Mouse (Mus musculus) E14TG2a.4 (cell line): ENCODE measurements around the gene Rif1.

Experiments
- H3K27me3 ChIP-seq: 2 replicates; pipeline ENCODE4 v1.6.1; 2014; ENCODE audit warnings: low read length, control low read depth; ENCODE audit not compliant: insufficient read depth
- H3K36me3 ChIP-seq: 2 replicates; pipeline ENCODE4 v1.6.1; 2014; ENCODE audit warnings: low read length, control low read depth; ENCODE audit not compliant: insufficient read depth
- H3K4me1 ChIP-seq: replicated peaks from 2 replicates; pipeline ENCODE4 v1.6.1; 2014; ENCODE audit warnings: low read depth, low read length, control low read depth
- H3K4me3 ChIP-seq: replicated peaks from 2 replicates; pipeline ENCODE4 v1.5.1; 2014; ENCODE audit warnings: mild to moderate bottlenecking, low read length
- H3K9me3 ChIP-seq: 2 replicates; pipeline ENCODE4 v1.6.1; 2014; ENCODE audit warnings: low read length, control low read depth
- CTCF ChIP-seq: conservative IDR thresholded peaks from 2 replicates; pipeline ENCODE4 v1.5.1; 2014; ENCODE audit warnings: low read length
- NANOG ChIP-seq: IDR thresholded peaks from 2 replicates; pipeline ENCODE4 v1.6.1; 2014; ENCODE audit warnings: borderline replicate concordance, low read length, mixed read lengths
- POU5F1 ChIP-seq: IDR thresholded peaks from 2 replicates; pipeline ENCODE4 v1.6.1; 2014; ENCODE audit warnings: low read length, borderline replicate concordance

The Rif1 gene

DNA sequence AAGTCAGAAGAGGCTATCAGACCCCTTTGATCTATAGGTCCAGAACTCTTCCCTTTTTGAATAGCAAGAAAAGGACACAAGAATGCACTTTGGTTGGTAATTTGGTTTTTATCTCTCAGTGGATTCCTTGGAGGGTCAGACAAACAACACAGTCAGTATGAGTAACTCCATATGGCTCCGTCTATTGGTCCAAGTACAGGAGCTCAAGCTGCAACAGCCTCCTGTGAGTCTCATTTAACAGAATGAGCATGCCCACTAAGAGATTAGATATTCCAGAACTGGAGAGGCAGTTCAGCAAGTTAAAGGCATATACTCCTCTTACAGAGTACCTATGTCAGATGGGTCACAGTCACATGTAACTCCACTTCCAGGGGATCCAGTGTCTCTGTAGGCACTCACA is 15.5 kb upstream of the Rif1 start:
- Histone ChIP-seq H3K4me3 (no peak overlapping the region), H3K27me3 (no peaks in the 10 kb centered on the region), H3K36me3 (no peaks in the 10 kb centered on the region), H3K4me1 (peaks cover 20% of the 10 kb centered on the region), H3K9me3 (no peaks in the 10 kb centered on the region)
- TF ChIP-seq CTCF = no peak
- TF ChIP-seq POU5F1 = no peak
- TF ChIP-seq NANOG = no peak

- TF ChIP-seq NANOG = no peak
- no peak for TF ChIP-seq CTCF
- TF ChIP-seq POU5F1 = no peak
- Histone ChIP-seq H3K4me3 (no peak overlapping the region), H3K4me1 (peaks cover 16% of the 10 kb centered on the region), H3K27me3 (no peaks in the 10 kb centered on the region), H3K9me3 (no peaks in the 10 kb centered on the region), H3K36me3 (no peaks in the 10 kb centered on the region)
Observed at GRCm38 (mm10) chr2:52057681-52058080, 15.0 kb upstream of the Rif1 start.

GRCm38 (mm10) chr2:52068641-52069040 is 4.0 kb upstream of the Rif1 start:
- peaks cover 31% of the 10 kb centered on the region for H3K4me1 ChIP-seq
- no peak for TF ChIP-seq CTCF
- TF ChIP-seq NANOG = no peak
- TF ChIP-seq POU5F1 = no peak
- no peaks in the 10 kb centered on the region for H3K9me3 ChIP-seq
- peaks cover 4% of the 10 kb centered on the region; the same call in 1 of the 2 replicates for H3K27me3 ChIP-seq
- no peak overlapping the region for H3K4me3 ChIP-seq
- no peaks in the 10 kb centered on the region for H3K36me3 ChIP-seq

DNA sequence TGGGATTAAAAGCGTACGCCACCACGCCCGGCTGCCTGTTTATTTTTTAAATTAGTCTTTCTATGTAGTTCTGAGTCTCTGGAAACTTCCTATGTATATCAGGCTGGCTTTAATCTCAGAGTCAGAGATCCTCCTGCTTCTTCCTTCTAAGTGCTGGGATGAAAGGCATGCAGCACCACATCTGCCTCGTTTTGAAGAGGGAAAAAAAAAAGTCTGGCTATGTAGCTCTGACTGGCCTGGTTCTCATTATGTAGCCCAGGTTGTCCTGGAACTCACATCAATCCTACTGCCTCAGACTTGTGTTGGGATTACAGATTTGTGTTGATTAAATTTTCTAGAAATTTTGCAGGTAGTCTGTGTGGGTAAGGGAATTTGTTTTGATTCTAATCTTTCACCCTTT is 1.8 kb upstream of the Rif1 start:
- Histone ChIP-seq H3K36me3 (peaks cover 21% of the 10 kb centered on the region), H3K9me3 (no peaks in the 10 kb centered on the region), H3K4me3 (peak overlapping the region; percentile 96), H3K27me3 (no peaks in the 10 kb centered on the region; the same call in 1 of the 2 replicates), H3K4me1 (peaks cover 49% of the 10 kb centered on the region)
- TF ChIP-seq POU5F1 (no peak), NANOG (no peak), CTCF (no peak)

GRCm38 (mm10) chr2:52071241-52071991 is 1.2 kb upstream of the Rif1 start:
- Histone ChIP-seq H3K4me3 (peak overlapping the region; percentile 96), H3K36me3 (peaks cover 27% of the 10 kb centered on the region), H3K4me1 (peaks cover 55% of the 10 kb centered on the region), H3K27me3 (no peaks in the 10 kb centered on the region; the same call in 1 of the 2 replicates), H3K9me3 (no peaks in the 10 kb centered on the region)
- TF ChIP-seq NANOG = no peak
- peak; percentile 77; the same call in 1 of the 2 replicates for TF ChIP-seq POU5F1

- Histone ChIP-seq H3K4me3 (peak overlapping the region; percentile 96), H3K36me3 (peaks cover 33% of the 10 kb centered on the region), H3K9me3 (no peaks in the 10 kb centered on the region), H3K4me1 (peaks cover 60% of the 10 kb centered on the region), H3K27me3 (no peaks in the 10 kb centered on the region; the same call in 1 of the 2 replicates)
- peak; percentile 100 for TF ChIP-seq POU5F1
- no peak for TF ChIP-seq CTCF
- peak; percentile 93 for TF ChIP-seq NANOG
Observed at GRCm38 (mm10) chr2:52072065-52072490, 554 bp upstream of the Rif1 start.

DNA sequence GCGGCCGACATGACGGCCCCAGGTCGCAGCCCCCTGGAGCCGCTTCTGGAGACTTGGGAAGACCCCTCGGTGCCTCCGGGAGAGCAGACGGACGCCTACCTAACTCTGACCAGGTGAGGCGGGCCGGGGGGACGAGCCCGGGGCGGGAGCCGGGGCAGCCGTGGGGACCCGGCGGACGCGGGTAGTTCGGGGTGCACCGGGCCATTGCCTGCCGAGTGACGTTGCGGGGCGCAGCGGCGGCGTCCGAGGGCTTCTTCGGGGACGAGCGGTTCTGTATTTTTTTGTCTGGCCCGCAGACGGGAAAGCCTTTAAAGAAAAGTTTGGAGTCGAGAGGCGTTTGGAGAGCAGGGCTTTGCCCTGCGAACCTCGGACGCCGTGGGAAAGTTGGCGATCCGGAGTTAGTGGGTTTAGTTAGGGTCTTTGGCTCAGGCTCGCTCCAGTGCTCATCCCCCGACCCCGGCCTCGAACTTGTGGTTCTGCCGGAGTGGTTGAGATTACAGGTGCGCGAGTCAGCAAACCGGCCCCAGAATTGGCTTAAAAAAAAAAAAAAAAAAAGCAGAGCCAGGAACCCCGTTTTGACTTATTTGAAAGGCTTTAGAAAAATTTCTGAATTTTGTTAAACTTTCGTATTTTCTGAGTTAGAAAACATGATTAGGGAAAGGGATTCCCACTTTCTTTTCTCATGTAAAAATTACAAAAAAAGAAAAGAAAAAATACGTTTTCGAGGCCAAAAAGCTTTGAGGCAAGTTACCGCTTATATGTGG is 691 bp downstream of the Rif1 start:
- H3K4me3 ChIP-seq = peak overlapping the region; percentile 96
- no peaks in the 10 kb centered on the region for H3K9me3 ChIP-seq
- peaks cover 46% of the 10 kb centered on the region for H3K36me3 ChIP-seq
- no peak for TF ChIP-seq POU5F1
- no peak for TF ChIP-seq CTCF
- no peak for TF ChIP-seq NANOG
- H3K4me1 ChIP-seq = peaks cover 65% of the 10 kb centered on the region
- H3K27me3 ChIP-seq = no peaks in the 10 kb centered on the region

- Histone ChIP-seq H3K27me3 (no peaks in the 10 kb centered on the region), H3K9me3 (no peaks in the 10 kb centered on the region), H3K4me3 (no peak overlapping the region), H3K36me3 (peaks cover 99% of the 10 kb centered on the region), H3K4me1 (peaks cover 76% of the 10 kb centered on the region)
- TF ChIP-seq POU5F1 = no peak
- no peak for TF ChIP-seq CTCF
- TF ChIP-seq NANOG = no peak
Observed at GRCm38 (mm10) chr2:52078666-52079065, 6.0 kb downstream of the Rif1 start.
